Mouse (Mus musculus): ENCODE data around the gene Susd2. TPM values are rescaled to one million over a fixed set of nuclear protein-coding genes. Genes with fewer than 3 reads are reported as not detected.

The Susd2 gene
- polyA plus RNA-seq, 1 experiment, result 0.63 TPM

GRCm38 (mm10) chr10:75666451-75667030, 22.7 kb upstream of the Susd2 start:
- H3K27ac ChIP-seq (replicated peaks; ENCODE audit: low read depth, low read length), result no peak overlapping the region
- no peaks in the 10 kb centered on the region for H3K4me1 ChIP-seq (ENCODE audit: control insufficient read depth, insufficient read depth, insufficient read length, low read length)
- peak overlapping the region; percentile 77 for H3K4me3 ChIP-seq (ENCODE audit: insufficient read depth, low read depth, low read length)

GRCm38 (mm10) chr10:75664673-75665270, 21.0 kb upstream of the Susd2 start:
- Histone ChIP-seq H3K4me3 (ENCODE audit: insufficient read depth, low read depth, low read length) (no peak overlapping the region), H3K27ac (replicated peaks; ENCODE audit: low read depth, low read length) (no peak overlapping the region), H3K4me1 (ENCODE audit: control insufficient read depth, insufficient read depth, insufficient read length, low read length) (no peaks in the 10 kb centered on the region)

GRCm38 (mm10) chr10:75662575-75662974, 18.8 kb upstream of the Susd2 start:
- no peak overlapping the region for H3K27ac ChIP-seq (replicated peaks; ENCODE audit: low read depth, low read length)
- H3K4me1 ChIP-seq (ENCODE audit: control insufficient read depth, insufficient read depth, insufficient read length, low read length), result no peaks in the 10 kb centered on the region
- no peak overlapping the region for H3K4me3 ChIP-seq (ENCODE audit: insufficient read depth, low read depth, low read length)

GRCm38 (mm10) chr10:75661876-75662275, 18.1 kb upstream of the Susd2 start:
- Histone ChIP-seq H3K27ac (replicated peaks; ENCODE audit: low read depth, low read length) (no peak overlapping the region), H3K4me1 (ENCODE audit: control insufficient read depth, insufficient read depth, insufficient read length, low read length) (no peaks in the 10 kb centered on the region), H3K4me3 (ENCODE audit: insufficient read depth, low read depth, low read length) (no peak overlapping the region)

GRCm38 (mm10) chr10:75661381-75661780, 17.6 kb upstream of the Susd2 start:
- Histone ChIP-seq H3K4me1 (ENCODE audit: control insufficient read depth, insufficient read depth, insufficient read length, low read length) (no peaks in the 10 kb centered on the region), H3K4me3 (ENCODE audit: insufficient read depth, low read depth, low read length) (no peak overlapping the region), H3K27ac (replicated peaks; ENCODE audit: low read depth, low read length) (no peak overlapping the region)

- no peak overlapping the region for H3K4me3 ChIP-seq (ENCODE audit: insufficient read depth, low read depth, low read length)
- H3K27ac ChIP-seq (replicated peaks; ENCODE audit: low read depth, low read length), result no peak overlapping the region
- no peaks in the 10 kb centered on the region for H3K4me1 ChIP-seq (ENCODE audit: control insufficient read depth, insufficient read depth, insufficient read length, low read length)
Observed at GRCm38 (mm10) chr10:75657772-75658171, 14.0 kb upstream of the Susd2 start.

GRCm38 (mm10) chr10:75657165-75657564, 13.4 kb upstream of the Susd2 start:
- no peaks in the 10 kb centered on the region for H3K4me1 ChIP-seq (ENCODE audit: control insufficient read depth, insufficient read depth, insufficient read length, low read length)
- no peak overlapping the region for H3K27ac ChIP-seq (replicated peaks; ENCODE audit: low read depth, low read length)
- H3K4me3 ChIP-seq (ENCODE audit: insufficient read depth, low read depth, low read length), result no peak overlapping the region

GRCm38 (mm10) chr10:75654053-75654452, 10.2 kb upstream of the Susd2 start:
- no peak overlapping the region for H3K4me3 ChIP-seq (ENCODE audit: insufficient read depth, low read depth, low read length)
- H3K4me1 ChIP-seq (ENCODE audit: control insufficient read depth, insufficient read depth, insufficient read length, low read length), result no peaks in the 10 kb centered on the region
- H3K27ac ChIP-seq (replicated peaks; ENCODE audit: low read depth, low read length), result no peak overlapping the region

GRCm38 (mm10) chr10:75651381-75652068, 7.7 kb upstream of the Susd2 start:
- H3K27ac ChIP-seq (replicated peaks; ENCODE audit: low read depth, low read length), result no peak overlapping the region
- H3K4me3 ChIP-seq (ENCODE audit: insufficient read depth, low read depth, low read length), result no peak overlapping the region
- no peaks in the 10 kb centered on the region for H3K4me1 ChIP-seq (ENCODE audit: control insufficient read depth, insufficient read depth, insufficient read length, low read length)

GRCm38 (mm10) chr10:75650306-75650902, 6.6 kb upstream of the Susd2 start:
- Histone ChIP-seq H3K4me3 (ENCODE audit: insufficient read depth, low read depth, low read length) (no peak overlapping the region), H3K4me1 (ENCODE audit: control insufficient read depth, insufficient read depth, insufficient read length, low read length) (no peaks in the 10 kb centered on the region), H3K27ac (replicated peaks; ENCODE audit: low read depth, low read length) (no peak overlapping the region)

GRCm38 (mm10) chr10:75649406-75649995, 5.7 kb upstream of the Susd2 start:
- no peaks in the 10 kb centered on the region for H3K4me1 ChIP-seq (ENCODE audit: control insufficient read depth, insufficient read depth, insufficient read length, low read length)
- no peak overlapping the region for H3K27ac ChIP-seq (replicated peaks; ENCODE audit: low read depth, low read length)
- H3K4me3 ChIP-seq (ENCODE audit: insufficient read depth, low read depth, low read length), result no peak overlapping the region

GRCm38 (mm10) chr10:75649001-75649400, 5.2 kb upstream of the Susd2 start:
- Histone ChIP-seq H3K27ac (replicated peaks; ENCODE audit: low read depth, low read length) (no peak overlapping the region), H3K4me1 (ENCODE audit: control insufficient read depth, insufficient read depth, insufficient read length, low read length) (no peaks in the 10 kb centered on the region)

GRCm38 (mm10) chr10:75648091-75648490, 4.3 kb upstream of the Susd2 start:
- Histone ChIP-seq H3K27ac (replicated peaks; ENCODE audit: low read depth, low read length) (no peak overlapping the region), H3K4me3 (ENCODE audit: insufficient read depth, low read depth, low read length) (no peak overlapping the region), H3K4me1 (ENCODE audit: control insufficient read depth, insufficient read depth, insufficient read length, low read length) (no peaks in the 10 kb centered on the region; the same call in 1 of the 2 replicates)

More at GRCm38 (mm10) chr10:75649001-75649400, 5.2 kb upstream of the Susd2 start:
- H3K4me3 ChIP-seq (ENCODE audit: insufficient read depth, low read depth, low read length), result no peak overlapping the region

- Histone ChIP-seq H3K4me3 (ENCODE audit: insufficient read depth, low read depth, low read length) (no peak overlapping the region), H3K27ac (replicated peaks; ENCODE audit: low read depth, low read length) (no peak overlapping the region), H3K4me1 (ENCODE audit: control insufficient read depth, insufficient read depth, insufficient read length, low read length) (no peaks in the 10 kb centered on the region; the same call in 1 of the 2 replicates)
Observed at GRCm38 (mm10) chr10:75647362-75647761, 3.6 kb upstream of the Susd2 start.

GRCm38 (mm10) chr10:75646406-75646805, 2.6 kb upstream of the Susd2 start:
- H3K4me3 ChIP-seq (ENCODE audit: insufficient read depth, low read depth, low read length), result no peak overlapping the region
- no peaks in the 10 kb centered on the region; the same call in 1 of the 2 replicates for H3K4me1 ChIP-seq (ENCODE audit: control insufficient read depth, insufficient read depth, insufficient read length, low read length)
- H3K27ac ChIP-seq (replicated peaks; ENCODE audit: low read depth, low read length), result no peak overlapping the region
